Mouse (Mus musculus): Measurements from ENCODE around the gene Paqr7.
A peak's percentile ranks its signal among the peaks of the same experiment; 100 is the strongest.

- TF ChIP-seq E2F4 (IDR thresholded peaks at IDR 0.05; ENCODE audit: insufficient replicate concordance, low read depth, low read length): no peak
- TF ChIP-seq USF2 (conservative IDR thresholded peaks at IDR 0.05; ENCODE audit: low read depth, low read length): no peak
- TF ChIP-seq POLR2AphosphoS2 (IDR thresholded peaks at IDR 0.05; ENCODE audit: low read depth, low read length): no peak
- TF ChIP-seq POLR2A (IDR thresholded peaks at IDR 0.05; ENCODE audit: low read depth, low read length): no peak
- peak in 1 of 2 experiments; percentile 19; a peak in 2 of 4 replicates for TF ChIP-seq CTCF (conservative IDR thresholded peaks at IDR 0.05 in 1 of 2, IDR thresholded peaks at IDR 0.05 in 1 of 2; ENCODE audit: low read depth in 2 of 2, low read length in 2 of 2)
- TF ChIP-seq JUND (conservative IDR thresholded peaks at IDR 0.05; ENCODE audit: low read depth, low read length): peak; percentile 22; the same call in 1 of the 2 replicates
- no peak for TF ChIP-seq CHD2 (IDR thresholded peaks at IDR 0.05; ENCODE audit: low read length)
- TF ChIP-seq GABPA (IDR thresholded peaks at IDR 0.05; ENCODE audit: insufficient replicate concordance, low read depth, low read length): no peak
Measured at GRCm38 (mm10) chr4:134548169-134548938, 51.9 kb downstream of the Paqr7 start.
